ENCODE assay signal across 8 mouse cellular contexts in genomic region chr3:152092385-152093057, GRCm38 (mm10).
DNase-seq lines count a peak whose midpoint lies in the region; ATAC-seq lines count a peak whose summit lies in the region.

No protein-coding gene starts in this region.

- H3K9me3 ChIP-seq in kidney, embryonic 14.5 days (ENCODE audit: control insufficient read depth, low read length), result no peaks in the 10 kb centered on the region
- no peaks in the 10 kb centered on the region for H3K9me3 ChIP-seq in hindbrain, embryonic 11.5 days (ENCODE audit: control insufficient read depth, low read length)
- H3K9me3 ChIP-seq in midbrain, embryonic 13.5 days, result no peaks in the 10 kb centered on the region

- no peaks in the 10 kb centered on the region for H3K27me3 ChIP-seq in kidney, embryonic 14.5 days (ENCODE audit: control insufficient read depth, insufficient read depth, low read length)
- H3K27me3 ChIP-seq in hindbrain, embryonic 11.5 days (ENCODE audit: control insufficient read depth, insufficient read depth, low read length), result no peaks in the 10 kb centered on the region
- peaks cover 4% of the 10 kb centered on the region; the same call in 1 of the 2 replicates for H3K27me3 ChIP-seq in midbrain, embryonic 13.5 days

- WGBS in kidney, embryonic 14.5 days, result 57% methylated on average over 34 of the region's 34 CpGs
- 52% methylated on average over 34 of the region's 34 CpGs for WGBS in hindbrain, embryonic 11.5 days
- WGBS in midbrain, embryonic 13.5 days, result 53% methylated on average over 34 of the region's 34 CpGs

- H3K4me2 ChIP-seq in kidney, embryonic 14.5 days (replicated peaks; ENCODE audit: low read depth, low read length), result peak overlapping the region; percentile 42
- H3K4me2 ChIP-seq in hindbrain, embryonic 11.5 days (replicated peaks; ENCODE audit: low read depth, low read length), result peak overlapping the region; percentile 17; the same call in 1 of the 2 replicates
- peak overlapping the region; percentile 54 for H3K4me2 ChIP-seq in midbrain, embryonic 13.5 days (replicated peaks)

- no peak for ATAC-seq in kidney, embryonic 14.5 days (ENCODE audit: low FRiP score, low TSS enrichment)
- no peak for ATAC-seq in hindbrain, embryonic 11.5 days (ENCODE audit: low FRiP score)
- ATAC-seq in midbrain, embryonic 13.5 days, result no peak

- no peaks in the 10 kb centered on the region for H3K36me3 ChIP-seq in kidney, embryonic 14.5 days (ENCODE audit: control insufficient read depth, insufficient read depth, low read length)
- H3K36me3 ChIP-seq in hindbrain, embryonic 11.5 days (ENCODE audit: control insufficient read depth, insufficient read depth, low read length), result no peaks in the 10 kb centered on the region
- H3K36me3 ChIP-seq in midbrain, embryonic 13.5 days, result no peaks in the 10 kb centered on the region

- H3K27ac ChIP-seq in kidney, embryonic 14.5 days (ENCODE audit: low read depth, low read length), result no peak overlapping the region
- H3K27ac ChIP-seq in hindbrain, embryonic 11.5 days (ENCODE audit: low read depth, low read length), result no peak overlapping the region
- no peak overlapping the region for H3K27ac ChIP-seq in midbrain, embryonic 13.5 days

- no peaks in the 10 kb centered on the region for H3K4me1 ChIP-seq in kidney, embryonic 14.5 days (ENCODE audit: control insufficient read depth, insufficient read depth, low read length)
- no peaks in the 10 kb centered on the region for H3K4me1 ChIP-seq in hindbrain, embryonic 11.5 days (replicated peaks; ENCODE audit: control insufficient read depth, insufficient read depth, low read length)
- H3K4me1 ChIP-seq in midbrain, embryonic 13.5 days (replicated peaks), result 0 out of 2 replicates have a peak, but pooled peaks cover 3% of the 10 kb centered on the region

- H3K4me3 ChIP-seq in kidney, embryonic 14.5 days (ENCODE audit: low read length), result peak overlapping the region; percentile 31; the same call in 1 of the 2 replicates
- H3K4me3 ChIP-seq in hindbrain, embryonic 11.5 days (ENCODE audit: low read depth, low read length), result peak overlapping the region; percentile 19
- H3K4me3 ChIP-seq in midbrain, embryonic 13.5 days (replicated peaks), result peak overlapping the region; percentile 40

- DNase-seq in kidney, postnatal 4 days, result no peak
- DNase-seq in brain, adult 2 months (ENCODE audit: low read depth, low spot score), result peak; percentile 63
- DNase-seq in hindbrain, embryonic 11.5 days (ENCODE audit: low spot score), result no peak
- DNase-seq in frontal cortex, adult 2 months (ENCODE audit: extremely low spot score in 1 of 2, low spot score in 1 of 2), result no peak
- no peak for DNase-seq in c-Kit-positive CD71-positive TER-119-positive erythroid progenitor cells, embryonic 14.5 days (ENCODE audit: low spot score)
- no peak for DNase-seq in B cell, adult 2 months

- H3K9ac ChIP-seq in kidney, embryonic 14.5 days (ENCODE audit: low read depth, low read length), result no peak overlapping the region
- H3K9ac ChIP-seq in hindbrain, embryonic 11.5 days (ENCODE audit: low read depth, low read length), result no peak overlapping the region
- H3K9ac ChIP-seq in midbrain, embryonic 13.5 days (replicated peaks), result peak overlapping the region; percentile 28; the same call in 1 of the 2 replicates
